Mouse (Mus musculus): ENCODE measurements around the gene Nfe2l3. TPM values are rescaled to one million over a fixed set of nuclear protein-coding genes. Genes with fewer than 3 reads are reported as not detected.

Gene Nfe2l3
- polyA plus RNA-seq (2012; rRNA removed) (2.4 TPM in 2 replicates), polyA plus RNA-seq (2014; fragmentation: Nextera tagmentation; extraction: Ambion mirVana) (2.4 and 4.0 TPM in 2 replicates)

GRCm38 (mm10) chr6:51432535-51433397, at the start of gene Nfe2l3:
Gene Nfe2l3 (plus strand): TSS chr6:51432670.
- H3K4me1 ChIP-seq (ENCODE audit: control insufficient read depth, insufficient read depth, low read length) = peaks cover 13% of the 10 kb centered on the region
- peak within 1 kb of the TSS; percentile 57 for H3K9ac ChIP-seq (ENCODE audit: low read depth, low read length, severe bottlenecking)
- no peak within 1 kb of the TSS for H3K27ac ChIP-seq (replicated peaks; ENCODE audit: low read depth, low read length)
- peaks cover 24% of the 10 kb centered on the region for H3K27me3 ChIP-seq (ENCODE audit: control insufficient read depth, insufficient read depth, low read length)
- ATAC-seq (ENCODE audit: low FRiP score, low read depth) = peak; percentile 44; the same call in 1 of the 2 replicates
- DNase-seq (ENCODE audit: low spot score) = no peak
- no peaks in the 10 kb centered on the region for H3K9me3 ChIP-seq (ENCODE audit: control insufficient read depth, low read length)
- no peaks in the 10 kb centered on the region for H3K36me3 ChIP-seq (ENCODE audit: control insufficient read depth, insufficient read depth, low read length)
- peak within 1 kb of the TSS; percentile 50 for H3K4me3 ChIP-seq (replicated peaks; ENCODE audit: low read length)
- WGBS = under 1% methylated on average over 69 of the region's 74 CpGs
- peak within 1 kb of the TSS; percentile 97 for H3K4me2 ChIP-seq (replicated peaks; ENCODE audit: low read depth, low read length, severe bottlenecking)
- no peak for TF ChIP-seq POLR2A (IDR thresholded peaks at IDR 0.05; ENCODE audit: borderline replicate concordance, extremely low read depth, insufficient read depth, insufficient read length)

GRCm38 (mm10) chr6:51383769-51384755, 48.4 kb upstream of the Nfe2l3 start:
- peak; percentile 94 for DNase-seq (ENCODE audit: low spot score)
- 11% methylated on average over 26 of the region's 26 CpGs for WGBS
- Histone ChIP-seq H3K27ac (replicated peaks; ENCODE audit: low read depth, low read length) (no peak overlapping the region; the same call in 1 of the 2 replicates), H3K27me3 (ENCODE audit: control insufficient read depth, insufficient read depth, low read length) (no peaks in the 10 kb centered on the region), H3K4me3 (replicated peaks; ENCODE audit: low read length) (peak overlapping the region; percentile 25), H3K4me2 (replicated peaks; ENCODE audit: low read depth, low read length, severe bottlenecking) (peak overlapping the region; percentile 56), H3K9ac (ENCODE audit: low read depth, low read length, severe bottlenecking) (peak overlapping the region; percentile 53), H3K4me1 (ENCODE audit: control insufficient read depth, insufficient read depth, low read length) (no peaks in the 10 kb centered on the region), H3K9me3 (ENCODE audit: control insufficient read depth, low read length) (no peaks in the 10 kb centered on the region), H3K36me3 (ENCODE audit: control insufficient read depth, insufficient read depth, low read length) (no peaks in the 10 kb centered on the region)
- peak; percentile 69; the same call in 1 of the 2 replicates for ATAC-seq (ENCODE audit: low FRiP score, low read depth)
- no peak for TF ChIP-seq POLR2A (IDR thresholded peaks at IDR 0.05; ENCODE audit: borderline replicate concordance, extremely low read depth, insufficient read depth, insufficient read length)

- ATAC-seq (ENCODE audit: low FRiP score, low read depth) (peak; percentile 39; the same call in 1 of the 2 replicates), DNase-seq (ENCODE audit: low spot score) (peak; percentile 29)
- Histone ChIP-seq H3K27me3 (ENCODE audit: control insufficient read depth, insufficient read depth, low read length) (no peaks in the 10 kb centered on the region), H3K4me2 (replicated peaks; ENCODE audit: low read depth, low read length, severe bottlenecking) (peak overlapping the region; percentile 15; the same call in 1 of the 2 replicates), H3K4me1 (ENCODE audit: control insufficient read depth, insufficient read depth, low read length) (peaks cover 13% of the 10 kb centered on the region), H3K27ac (replicated peaks; ENCODE audit: low read depth, low read length) (peak overlapping the region; percentile 19; the same call in 1 of the 2 replicates), H3K9me3 (ENCODE audit: control insufficient read depth, low read length) (no peaks in the 10 kb centered on the region), H3K36me3 (ENCODE audit: control insufficient read depth, insufficient read depth, low read length) (no peaks in the 10 kb centered on the region), H3K9ac (ENCODE audit: low read depth, low read length, severe bottlenecking) (no peak overlapping the region), H3K4me3 (replicated peaks; ENCODE audit: low read length) (no peak overlapping the region)
- TF ChIP-seq POLR2A (IDR thresholded peaks at IDR 0.05; ENCODE audit: borderline replicate concordance, extremely low read depth, insufficient read depth, insufficient read length) = no peak
- 11% methylated on average over 11 of the region's 11 CpGs for WGBS
Observed at GRCm38 (mm10) chr6:51390505-51390904, 42.0 kb upstream of the Nfe2l3 start.

GRCm38 (mm10) chr6:51391816-51392490, 40.5 kb upstream of the Nfe2l3 start:
- H3K36me3 ChIP-seq (ENCODE audit: control insufficient read depth, insufficient read depth, low read length) = no peaks in the 10 kb centered on the region
- H3K4me2 ChIP-seq (replicated peaks; ENCODE audit: low read depth, low read length, severe bottlenecking) = no peak overlapping the region
- no peak for TF ChIP-seq POLR2A (IDR thresholded peaks at IDR 0.05; ENCODE audit: borderline replicate concordance, extremely low read depth, insufficient read depth, insufficient read length)
- H3K4me1 ChIP-seq (ENCODE audit: control insufficient read depth, insufficient read depth, low read length) = peaks cover 16% of the 10 kb centered on the region
- ATAC-seq (ENCODE audit: low FRiP score, low read depth) (no peak), DNase-seq (ENCODE audit: low spot score) (no peak)
- H3K9me3 ChIP-seq (ENCODE audit: control insufficient read depth, low read length) = no peaks in the 10 kb centered on the region
- H3K9ac ChIP-seq (ENCODE audit: low read depth, low read length, severe bottlenecking) = no peak overlapping the region
- H3K27me3 ChIP-seq (ENCODE audit: control insufficient read depth, insufficient read depth, low read length) = no peaks in the 10 kb centered on the region
- WGBS = 60% methylated on average over 13 of the region's 13 CpGs
- no peak overlapping the region for H3K4me3 ChIP-seq (replicated peaks; ENCODE audit: low read length)
- H3K27ac ChIP-seq (replicated peaks; ENCODE audit: low read depth, low read length) = no peak overlapping the region
